Mouse (Mus musculus): Measurements from ENCODE around the gene Haus6.
A peak's percentile ranks its signal among the peaks of the same experiment; 100 is the strongest.
"Not testable (repeated sequence)": the region's sequence is repeated elsewhere in the genome, so short reads cannot be mapped to it uniquely, and the experiment has no call there.

Gene Haus6

DNA sequence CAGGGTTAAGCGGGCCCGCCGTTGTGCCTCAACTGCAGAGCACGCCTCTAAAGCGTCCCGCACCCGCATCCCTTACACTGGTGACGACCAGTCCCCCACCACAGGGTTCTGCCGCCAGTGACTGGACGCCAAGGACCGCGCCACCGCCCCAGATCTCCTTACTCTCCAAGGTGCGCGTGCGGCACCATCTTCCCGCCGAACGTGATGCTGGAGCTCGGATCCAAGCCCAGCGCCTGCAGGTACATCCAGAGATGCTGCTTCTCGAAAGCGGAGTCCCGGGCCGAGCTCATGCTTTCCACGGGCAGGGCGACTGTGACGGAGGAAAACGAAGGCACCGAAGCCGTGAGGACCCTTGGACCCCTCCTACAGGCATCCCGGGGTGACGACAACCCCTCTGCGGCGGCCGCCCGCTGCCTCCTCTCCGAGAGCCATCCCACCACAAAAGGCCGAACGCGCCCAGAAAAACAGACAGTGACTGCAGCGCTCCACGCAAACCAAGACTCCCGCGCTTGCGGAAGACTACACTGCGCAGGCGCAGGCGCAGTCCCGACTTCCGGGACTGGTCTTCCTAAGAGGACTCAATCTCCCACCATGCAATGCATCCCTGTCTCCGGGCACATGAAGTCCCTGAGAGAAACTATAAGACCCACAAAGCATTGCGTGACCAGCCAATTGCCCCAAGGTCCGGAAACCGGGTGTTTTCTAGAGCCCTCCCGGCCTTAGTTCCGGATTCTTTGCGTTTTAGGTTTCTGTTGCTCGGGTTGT lies at the start of gene Haus6:
Gene Haus6 (minus strand): TSS at position 532 of the 765 bp plus-strand sequence.
- DNase-seq (ENCODE audit: low spot score in 2 of 2), result peak; percentile 86 to 88

DNA sequence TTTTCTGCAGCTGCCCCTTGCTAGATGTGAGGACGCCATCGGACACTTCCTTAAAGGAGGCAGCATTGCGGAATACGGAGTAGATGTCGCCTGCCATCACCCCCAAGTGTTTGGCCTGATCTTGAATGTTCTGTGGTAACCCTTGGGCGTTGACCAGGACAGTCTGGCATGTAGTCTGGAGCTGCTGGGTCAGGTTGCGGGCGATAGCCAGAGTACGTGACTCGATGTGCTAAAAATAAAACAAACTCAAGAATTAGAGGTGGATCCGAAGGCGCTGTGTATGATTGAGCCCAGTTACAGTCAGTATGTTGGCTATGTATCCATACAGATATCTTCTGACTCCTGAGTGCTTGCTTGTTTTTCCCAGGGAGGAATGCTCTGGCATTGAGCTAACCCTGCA lies 45.3 kb upstream of the Haus6 start:
- no peak for DNase-seq (ENCODE audit: low spot score in 2 of 2)

DNA sequence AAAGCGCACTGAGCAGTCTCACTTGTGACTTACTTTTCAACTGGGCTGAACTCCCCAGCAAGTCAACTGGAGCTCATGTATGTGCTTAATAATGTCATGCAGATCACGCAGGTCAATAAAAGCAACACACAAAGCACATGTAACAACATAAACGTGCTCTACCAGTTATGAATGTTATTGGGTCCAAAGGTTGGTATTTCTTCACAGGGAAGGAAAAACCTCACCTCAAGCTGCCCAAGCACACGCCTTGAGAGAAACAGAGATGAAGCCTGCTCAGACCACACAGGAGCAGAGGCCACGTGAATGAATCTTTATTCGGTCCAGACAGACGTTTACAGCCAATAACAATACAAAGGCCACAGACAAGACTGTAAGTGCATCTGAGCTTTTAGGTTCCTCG lies 44.6 kb upstream of the Haus6 start:
- DNase-seq (ENCODE audit: low spot score in 2 of 2), result not testable (repeated sequence)

DNA sequence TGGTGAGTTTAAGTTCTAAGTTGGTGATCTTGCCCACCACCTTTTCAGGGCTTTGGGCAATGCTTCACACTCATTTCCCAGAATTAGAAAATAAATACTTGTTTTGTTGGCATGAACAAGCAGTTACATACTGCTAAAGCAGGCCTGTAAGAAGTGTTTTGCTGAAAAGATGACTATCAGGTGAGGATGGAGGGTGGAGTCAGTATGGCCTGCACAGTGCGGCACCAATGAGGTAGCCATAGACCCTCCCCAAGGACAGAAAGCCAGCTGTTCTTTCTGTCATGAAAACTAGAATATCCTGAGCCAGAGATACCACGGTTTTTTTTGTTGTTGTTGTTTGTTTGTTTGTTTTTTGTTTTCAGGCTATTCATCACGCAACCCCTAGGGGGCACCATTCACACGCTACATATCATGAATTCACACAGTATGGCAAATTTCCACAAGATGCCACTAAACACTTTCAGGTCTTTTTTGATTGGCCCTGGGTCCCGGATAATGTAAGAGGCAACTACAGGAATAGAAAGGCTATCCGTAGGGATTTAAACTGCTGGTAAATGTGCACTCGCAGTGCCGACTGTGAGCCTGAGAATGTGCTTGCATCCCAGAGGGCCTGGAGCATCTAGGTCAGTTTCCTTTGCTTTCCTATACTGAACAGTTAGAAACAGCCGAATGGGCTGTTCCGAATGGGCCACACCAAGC lies 40.0 kb upstream of the Haus6 start:
- no peak for DNase-seq (ENCODE audit: low spot score in 2 of 2)

DNA sequence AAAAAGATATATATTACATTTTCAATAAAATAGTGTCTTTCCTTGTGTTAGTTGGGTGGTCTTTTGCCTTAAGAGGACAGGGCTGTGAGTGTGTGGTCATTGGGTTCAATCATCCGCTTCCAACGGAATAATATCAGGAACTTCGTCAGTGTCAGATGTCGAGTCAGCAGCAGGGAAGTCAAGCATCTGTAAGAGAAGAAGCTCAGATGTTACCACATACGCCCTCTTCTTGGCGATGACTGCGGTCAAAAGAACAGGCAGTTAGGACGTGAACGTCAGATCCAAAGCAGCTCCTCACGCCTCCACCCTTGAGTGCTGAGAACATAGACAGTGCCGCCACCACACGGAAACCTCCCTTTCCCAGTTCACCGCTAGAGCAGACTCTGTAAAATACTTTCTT lies 36.5 kb upstream of the Haus6 start:
- DNase-seq (ENCODE audit: low spot score in 2 of 2), result not testable (repeated sequence)

DNA sequence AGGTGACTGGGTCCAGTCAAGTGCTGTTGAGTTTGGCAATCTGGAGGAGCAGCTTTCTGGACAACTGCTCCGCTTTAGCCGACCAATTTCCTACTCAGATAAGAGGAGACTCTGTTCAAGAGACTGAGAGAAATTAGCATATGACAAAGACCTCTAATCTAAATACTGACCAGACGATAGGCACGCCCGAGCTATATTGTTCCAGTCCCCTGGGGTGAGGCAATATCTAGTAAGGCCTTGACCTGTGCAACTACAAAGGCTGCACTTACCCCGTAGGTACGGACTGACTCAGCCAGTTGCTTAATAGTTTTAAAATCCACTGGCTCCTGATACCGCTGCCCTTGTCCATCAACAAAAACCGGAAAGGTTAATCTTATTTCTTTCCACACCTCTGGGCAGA lies 25.7 kb upstream of the Haus6 start:
- DNase-seq (ENCODE audit: low spot score in 2 of 2), result not testable (repeated sequence)

DNA sequence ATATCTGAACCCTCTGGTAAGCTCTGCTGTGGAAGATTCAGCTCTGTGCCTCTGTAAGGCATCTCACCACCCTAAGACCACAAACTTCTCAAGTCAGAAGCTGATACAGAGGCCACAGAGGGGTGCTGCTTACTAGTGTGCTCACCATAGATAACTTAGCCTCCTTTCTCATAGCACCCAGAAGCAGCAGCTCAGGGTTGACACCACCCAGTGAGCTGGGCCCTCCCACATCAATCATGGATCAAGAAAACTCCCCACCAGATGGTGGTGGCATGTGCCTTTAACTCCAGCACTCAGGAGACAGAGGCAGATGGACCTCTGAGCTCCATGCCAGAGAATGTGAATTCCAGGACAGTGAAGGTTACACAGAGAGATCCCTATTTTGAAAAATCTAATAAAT lies 23.0 kb upstream of the Haus6 start:
- DNase-seq (ENCODE audit: low spot score in 2 of 2), result not testable (repeated sequence)

DNA sequence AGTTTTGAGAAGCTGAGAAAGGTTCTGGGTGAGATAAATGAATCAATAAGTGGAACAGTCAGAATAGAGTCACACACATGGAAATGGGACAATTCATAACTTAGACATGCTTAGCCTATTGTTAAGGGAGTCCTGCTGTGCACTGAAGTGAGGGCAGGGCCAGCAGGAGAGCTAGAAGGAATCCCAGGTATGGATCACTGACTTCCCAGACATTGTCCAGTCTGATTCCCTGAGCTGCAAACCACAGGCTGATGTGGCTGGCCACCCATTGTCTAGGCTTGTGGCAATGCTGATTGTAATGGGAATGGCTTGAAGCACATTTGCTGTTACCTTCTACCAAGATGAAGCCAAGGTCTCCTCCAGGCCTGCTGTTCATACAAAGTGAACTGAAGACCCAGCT lies 22.5 kb upstream of the Haus6 start:
- DNase-seq (ENCODE audit: low spot score in 2 of 2), result not testable (repeated sequence)

DNA sequence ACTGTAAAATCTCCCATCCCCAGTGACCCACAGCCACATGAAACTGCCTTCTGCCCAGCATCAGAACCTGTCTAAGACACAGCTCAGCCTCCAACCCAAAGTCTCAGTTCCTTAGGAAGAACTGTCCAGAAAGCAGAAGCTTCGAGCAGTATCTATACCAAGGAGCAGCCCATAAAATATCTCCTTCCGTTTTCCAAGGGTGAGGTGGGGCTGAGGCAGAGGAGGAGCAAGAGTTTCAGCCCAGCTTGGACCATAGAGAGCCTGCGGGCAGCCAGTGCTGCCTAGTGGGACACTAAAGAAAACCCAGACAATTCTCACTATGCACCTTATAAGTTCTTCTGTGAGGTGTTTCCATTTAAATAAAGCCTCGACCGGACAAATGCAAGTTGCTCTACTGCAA lies 20.7 kb upstream of the Haus6 start:
- DNase-seq (ENCODE audit: low spot score in 2 of 2), result not testable (repeated sequence)

DNA sequence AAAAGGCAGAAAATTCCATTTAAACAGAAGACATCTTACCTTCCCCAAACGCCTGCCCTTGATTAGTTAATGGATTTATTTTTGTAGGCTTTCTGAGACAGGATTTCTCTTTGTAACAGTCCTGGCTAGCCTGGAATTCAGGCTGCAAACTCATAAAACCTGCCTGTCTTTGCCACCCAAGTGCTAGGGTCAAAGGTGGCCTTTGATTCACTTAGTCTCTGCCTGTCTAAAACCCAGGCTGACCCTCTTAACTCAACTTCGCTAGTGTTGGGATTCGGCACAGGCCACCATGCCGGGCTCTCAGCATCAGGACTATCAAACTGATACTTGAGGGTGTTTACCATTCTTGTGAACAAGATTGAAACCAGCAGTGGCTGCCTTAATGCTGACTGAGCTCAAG lies 20.0 kb upstream of the Haus6 start:
- DNase-seq (ENCODE audit: low spot score in 2 of 2), result no peak

DNA sequence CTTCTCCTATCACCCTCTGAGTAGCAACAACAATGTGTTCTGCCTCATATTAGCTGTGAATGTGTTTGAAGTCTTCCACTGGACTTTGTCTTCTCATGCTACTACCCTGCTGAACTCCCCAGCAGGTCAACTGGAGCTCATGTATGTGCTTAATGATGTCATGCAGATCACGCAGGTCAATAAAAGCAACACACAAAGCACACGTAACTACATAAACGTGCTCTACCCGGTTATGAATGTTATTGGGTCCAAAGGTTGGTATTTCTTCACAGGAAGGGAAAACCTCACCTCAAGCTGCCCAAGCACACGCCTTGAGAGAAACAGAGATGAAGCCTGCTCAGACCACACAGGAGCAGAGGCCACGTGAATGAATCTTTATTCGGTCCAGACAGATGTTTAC lies 14.6 kb upstream of the Haus6 start:
- DNase-seq (ENCODE audit: low spot score in 2 of 2), result not testable (repeated sequence)

DNA sequence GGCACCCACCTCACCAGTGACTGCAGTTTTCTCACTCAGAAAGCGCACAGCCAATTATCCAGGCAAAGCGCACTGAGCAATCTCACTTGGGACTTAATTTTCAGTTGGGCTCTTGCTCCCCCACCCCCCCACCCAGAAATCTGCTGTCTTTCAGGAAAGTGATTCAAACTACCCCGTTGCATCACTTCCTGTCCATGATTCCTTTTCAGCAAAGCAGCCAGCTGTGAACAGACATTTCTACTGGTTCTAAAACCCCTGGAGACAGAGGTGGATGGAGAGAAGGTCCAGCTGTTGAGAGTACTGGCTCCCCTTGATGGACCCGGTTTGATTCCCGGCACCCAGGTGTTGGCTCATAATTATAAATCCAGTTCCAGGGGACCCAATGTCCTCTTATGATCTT lies 13.6 kb upstream of the Haus6 start:
- no peak for DNase-seq (ENCODE audit: low spot score in 2 of 2)

DNA sequence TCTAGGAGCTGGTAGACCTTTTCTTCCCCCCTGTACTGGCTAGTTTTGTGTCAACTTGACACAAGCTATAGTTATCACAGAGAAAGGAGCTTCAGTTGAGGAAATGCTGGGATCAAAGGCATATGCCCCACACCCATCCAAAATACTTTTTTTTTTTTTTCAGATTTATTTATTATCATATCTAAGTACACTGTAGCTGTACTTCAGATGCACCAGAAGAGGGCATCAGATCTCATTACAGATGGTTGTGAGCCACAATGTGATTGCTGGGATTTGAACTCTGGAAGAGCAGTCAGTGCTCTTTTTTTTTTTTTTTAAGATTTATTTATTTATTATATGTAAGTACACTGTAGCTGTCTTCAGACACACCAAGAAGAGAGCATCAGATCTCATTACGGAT lies 10.7 kb upstream of the Haus6 start:
- not testable (repeated sequence) for DNase-seq (ENCODE audit: low spot score in 2 of 2)

DNA sequence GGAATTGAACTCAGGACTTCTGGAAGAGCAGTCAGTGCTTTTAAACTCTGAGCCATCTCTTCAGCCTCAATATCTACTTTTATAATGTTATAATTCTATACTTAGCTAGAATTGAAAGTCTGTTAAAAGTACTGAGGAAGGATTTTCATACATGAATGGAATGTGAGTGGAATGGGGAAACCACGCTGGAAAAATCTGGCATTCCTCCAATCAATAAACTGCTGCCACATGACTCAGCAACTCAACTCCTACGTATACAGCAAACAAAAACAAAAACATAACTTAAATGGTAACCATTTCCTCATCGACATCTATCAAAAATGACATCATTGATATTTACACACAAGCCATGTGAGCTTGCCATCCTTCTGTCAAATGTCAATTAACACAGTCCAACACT lies 10.3 kb upstream of the Haus6 start:
- no peak for DNase-seq (ENCODE audit: low spot score in 2 of 2)

DNA sequence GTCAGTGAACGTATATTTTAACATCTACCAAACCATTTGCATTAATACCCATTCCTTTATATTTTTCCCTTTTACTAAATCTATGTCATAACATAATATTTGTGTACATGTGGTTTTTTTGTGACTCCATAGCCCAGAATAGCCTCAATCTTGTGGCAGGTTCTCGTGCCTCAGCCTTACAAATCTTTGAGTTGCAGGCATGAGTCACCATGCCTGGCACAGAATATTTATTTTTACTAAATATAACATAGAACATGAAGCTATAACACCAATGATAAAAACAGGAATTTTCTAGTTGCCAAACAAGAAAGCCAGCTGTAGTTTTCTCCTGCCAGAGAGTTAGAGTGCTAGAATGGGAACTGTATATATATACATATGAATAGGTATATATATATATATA lies 8.7 kb upstream of the Haus6 start:
- DNase-seq (ENCODE audit: low spot score in 2 of 2), result no peak

DNA sequence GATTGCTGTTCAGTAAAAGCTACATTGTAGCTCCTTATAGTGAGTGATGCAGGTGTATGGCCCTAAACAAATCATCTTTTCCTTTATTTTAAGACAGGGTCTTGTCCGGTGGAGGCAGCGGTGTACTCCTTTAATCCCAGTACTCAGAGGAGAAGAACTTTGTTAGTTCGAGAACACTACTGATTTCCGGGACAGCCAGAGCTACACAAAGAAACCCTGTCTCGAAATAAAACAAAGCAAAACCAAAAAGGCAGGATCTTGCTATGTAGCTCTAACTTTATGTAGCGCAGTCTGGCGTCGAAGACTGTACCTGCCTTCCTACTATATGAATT lies 400 bp upstream of the Haus6 start:
- DNase-seq (ENCODE audit: low spot score in 2 of 2), result no peak

DNA sequence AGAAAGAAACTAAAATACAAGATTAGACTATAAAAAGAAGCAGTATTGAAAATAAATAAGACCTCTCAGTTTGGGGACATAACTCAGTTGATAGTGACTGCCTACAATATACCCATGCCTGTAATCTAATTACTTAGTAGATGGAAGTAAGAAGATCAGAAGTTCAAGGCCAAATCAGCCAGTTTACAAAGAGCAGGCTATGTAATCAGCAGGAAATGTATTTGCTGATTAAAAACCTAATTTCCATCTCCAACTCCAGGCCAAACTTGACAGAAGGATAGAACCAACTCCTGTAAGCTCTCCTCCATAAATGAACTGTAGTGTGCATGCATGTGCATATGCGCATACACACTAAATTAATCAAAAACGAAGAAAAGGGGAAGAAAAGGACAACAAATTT lies 20.6 kb downstream of the Haus6 start:
- no peak for DNase-seq (ENCODE audit: low spot score in 2 of 2)

DNA sequence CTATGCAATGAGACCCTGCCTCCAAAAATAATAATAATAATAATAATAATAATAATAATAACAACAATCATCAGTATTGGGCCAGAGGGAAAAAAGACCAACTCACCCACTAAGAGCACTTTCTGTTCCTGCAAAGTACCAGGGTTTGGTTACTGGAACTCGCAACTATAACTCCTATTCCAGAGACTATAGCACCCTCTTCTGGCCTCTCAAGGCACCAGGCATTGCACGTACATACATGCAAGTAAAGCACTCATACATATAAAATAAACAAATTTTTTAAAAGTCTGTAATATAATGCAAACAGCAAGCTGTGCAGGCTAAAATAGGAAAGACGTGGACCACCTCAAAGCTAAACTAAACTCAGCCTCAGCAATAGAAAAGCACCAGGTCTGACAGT lies 23.6 kb downstream of the Haus6 start:
- DNase-seq (ENCODE audit: low spot score in 2 of 2), result no peak

DNA sequence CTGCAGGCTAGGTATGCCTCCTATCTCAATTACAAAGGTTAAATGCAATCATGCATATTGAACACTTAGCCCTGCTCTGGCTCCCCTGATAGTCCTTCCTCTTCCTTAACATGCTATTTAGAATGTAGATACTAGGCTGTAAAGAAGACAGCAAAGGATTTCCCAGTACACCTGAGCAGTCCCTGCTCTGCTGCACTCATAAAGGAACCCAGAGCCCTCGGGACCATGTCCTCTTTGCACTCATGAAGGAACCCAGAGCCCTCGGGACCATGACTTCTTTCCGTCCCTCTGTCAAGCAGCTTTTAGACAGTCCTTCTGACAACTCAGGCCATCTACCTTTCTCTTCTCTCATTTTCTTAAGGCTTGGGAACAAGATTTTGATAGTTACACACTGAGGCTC lies 31.3 kb downstream of the Haus6 start:
- DNase-seq (ENCODE audit: low spot score in 2 of 2), result no peak

DNA sequence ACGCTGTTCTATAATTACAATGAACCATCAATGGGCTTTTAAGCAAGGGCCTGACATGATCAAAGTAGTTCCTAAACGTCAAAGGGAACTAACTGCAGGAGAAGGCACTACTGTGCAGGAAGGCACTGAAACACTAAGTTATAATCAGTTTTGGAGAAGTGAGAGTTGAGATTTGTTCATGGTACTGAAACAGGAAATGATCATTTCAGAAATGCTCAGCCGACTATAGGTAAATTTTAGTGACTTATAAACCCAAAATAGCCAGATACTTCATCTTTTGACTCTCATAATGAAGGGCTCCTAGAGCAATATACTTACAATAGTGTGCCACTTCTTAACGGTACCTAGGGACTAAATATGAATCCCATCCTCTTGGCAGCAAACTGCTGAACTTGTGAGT lies 31.8 kb downstream of the Haus6 start:
- DNase-seq (ENCODE audit: low spot score in 2 of 2), result no peak

DNA sequence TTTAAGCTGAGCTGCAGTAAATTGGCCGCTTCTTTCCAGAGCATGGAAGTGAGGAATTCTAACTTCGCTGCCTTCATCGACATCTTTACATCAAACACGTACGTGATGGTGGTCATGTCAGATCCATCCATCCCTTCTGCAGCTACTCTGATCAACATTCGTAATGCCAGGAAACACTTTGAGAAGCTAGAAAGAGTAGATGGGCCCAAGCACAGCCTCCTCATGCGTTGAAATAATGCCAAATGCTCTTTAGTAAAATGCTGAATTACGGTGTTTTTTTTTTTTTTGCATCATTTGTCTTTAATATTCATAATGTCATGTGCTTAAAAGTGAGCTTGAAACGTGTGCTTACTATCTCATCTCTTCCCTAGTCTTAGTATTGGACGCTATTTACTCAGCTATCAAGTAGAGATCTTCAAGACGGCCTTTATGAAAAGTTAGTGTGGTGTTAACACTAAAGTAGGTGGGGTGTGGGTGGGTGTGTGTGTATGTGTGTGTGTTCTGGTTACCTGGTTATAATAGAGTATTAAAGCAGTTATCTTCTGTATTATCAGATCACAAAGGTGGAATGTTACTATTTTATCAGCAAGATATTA lies 35.1 kb downstream of the Haus6 start:
- no peak for DNase-seq (ENCODE audit: low spot score in 2 of 2)

DNA sequence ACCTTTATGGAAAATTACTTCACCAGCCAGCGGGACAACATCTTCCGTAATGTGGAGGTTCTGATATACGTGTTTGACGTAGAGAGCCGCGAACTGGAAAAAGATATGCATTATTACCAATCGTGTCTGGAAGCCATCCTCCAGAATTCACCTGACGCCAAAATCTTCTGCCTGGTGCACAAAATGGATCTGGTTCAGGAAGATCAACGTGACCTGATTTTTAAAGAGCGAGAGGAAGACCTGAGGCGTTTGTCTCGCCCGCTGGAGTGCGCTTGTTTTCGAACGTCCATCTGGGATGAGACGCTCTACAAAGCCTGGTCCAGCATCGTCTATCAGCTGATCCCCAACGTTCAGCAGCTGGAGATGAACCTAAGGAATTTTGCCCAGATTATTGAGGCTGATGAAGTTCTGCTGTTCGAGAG lies 35.7 kb downstream of the Haus6 start:
- DNase-seq (ENCODE audit: low spot score in 2 of 2), result no peak

DNA sequence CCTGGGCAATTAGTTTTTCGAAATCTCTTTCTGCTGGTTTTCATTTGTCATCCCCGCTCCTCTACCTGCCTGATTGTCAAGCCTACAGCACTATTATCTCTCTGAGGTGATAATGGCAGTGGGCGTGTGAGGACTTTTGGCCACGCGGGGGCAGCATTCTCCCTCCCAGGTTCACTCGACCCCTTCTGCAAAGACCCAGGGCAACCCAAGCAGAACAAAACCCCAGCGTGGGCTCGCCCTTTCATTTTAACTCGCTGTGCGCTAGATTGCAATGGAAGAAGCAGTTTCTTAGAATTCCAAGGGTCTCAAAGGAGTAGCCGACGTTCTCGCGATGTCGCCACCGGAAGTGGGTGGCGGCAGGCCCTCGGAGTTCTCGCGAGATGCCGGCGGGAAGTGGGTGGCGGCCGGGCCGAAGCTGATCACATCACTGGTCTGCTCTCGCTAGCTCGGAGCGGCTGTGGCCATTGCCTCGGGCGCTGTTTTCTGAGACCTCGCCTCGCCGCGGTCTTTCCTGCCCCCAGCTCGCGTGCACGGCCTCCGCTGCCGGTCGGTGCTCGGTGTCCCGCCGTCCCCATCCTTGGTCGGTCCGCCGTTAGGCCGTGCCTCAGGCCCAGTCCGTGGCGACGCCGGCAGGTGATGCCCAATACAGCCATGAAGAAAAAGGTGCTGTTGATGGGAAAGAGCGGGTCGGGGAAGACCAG lies 36.4 kb downstream of the Haus6 start, which contains the start of gene Rraga:
Gene Rraga (plus strand): TSS at position 386 of the 701 bp plus-strand sequence.
- DNase-seq (ENCODE audit: low spot score in 2 of 2), result peak; percentile 94 to 98

Data from urinary bladder, postnatal 4 days (tissue).